Mouse (Mus musculus): ENCODE measurements around the gene Fer1l5. TPM values are rescaled to one million over a fixed set of nuclear protein-coding genes. Genes with fewer than 3 reads are reported as not detected.

Gene Fer1l5
- polyA plus RNA-seq, 1 experiment from 2014 or later = 2.1 TPM

- H3K9ac ChIP-seq (replicated peaks; ENCODE audit: low read length) = no peak overlapping the region
- H3K4me1 ChIP-seq (ENCODE audit: control insufficient read depth, insufficient read depth, low read length) = no peaks in the 10 kb centered on the region
- DNase-seq (no peak), ATAC-seq (ENCODE audit: low FRiP score, low TSS enrichment) (no peak)
- H3K27me3 ChIP-seq (ENCODE audit: control insufficient read depth, insufficient read depth, low read length) = no peaks in the 10 kb centered on the region
- no peak overlapping the region for H3K27ac ChIP-seq (replicated peaks; ENCODE audit: low read depth, low read length)
- no peaks in the 10 kb centered on the region for H3K9me3 ChIP-seq (ENCODE audit: control insufficient read depth, low read length)
- peaks cover 94% of the 10 kb centered on the region for H3K36me3 ChIP-seq (ENCODE audit: control insufficient read depth, insufficient read depth, low read length)
- H3K4me3 ChIP-seq (replicated peaks; ENCODE audit: low read depth, low read length) = no peak overlapping the region
- H3K4me2 ChIP-seq (ENCODE audit: low read length) = no peak overlapping the region
- WGBS = 92% methylated on average over 4 of the region's 4 CpGs
Measured at GRCm38 (mm10) chr1:36352351-36352750, 19.7 kb upstream of the Fer1l5 start.

- H3K36me3 ChIP-seq (ENCODE audit: control insufficient read depth, insufficient read depth, low read length) = peaks cover 76% of the 10 kb centered on the region
- no peak overlapping the region for H3K27ac ChIP-seq (replicated peaks; ENCODE audit: low read depth, low read length)
- 96% methylated on average over 5 of the region's 5 CpGs for WGBS
- no peaks in the 10 kb centered on the region for H3K9me3 ChIP-seq (ENCODE audit: control insufficient read depth, low read length)
- no peak overlapping the region for H3K4me3 ChIP-seq (replicated peaks; ENCODE audit: low read depth, low read length)
- no peak overlapping the region for H3K4me2 ChIP-seq (ENCODE audit: low read length)
- DNase-seq (no peak), ATAC-seq (ENCODE audit: low FRiP score, low TSS enrichment) (no peak)
- no peaks in the 10 kb centered on the region for H3K27me3 ChIP-seq (ENCODE audit: control insufficient read depth, insufficient read depth, low read length)
- H3K9ac ChIP-seq (replicated peaks; ENCODE audit: low read length) = no peak overlapping the region
- H3K4me1 ChIP-seq (ENCODE audit: control insufficient read depth, insufficient read depth, low read length) = no peaks in the 10 kb centered on the region
Measured at GRCm38 (mm10) chr1:36356955-36357695, 15.0 kb upstream of the Fer1l5 start.

GRCm38 (mm10) chr1:36367698-36368097, 4.4 kb upstream of the Fer1l5 start:
- Histone ChIP-seq H3K36me3 (ENCODE audit: control insufficient read depth, insufficient read depth, low read length) (peaks cover 25% of the 10 kb centered on the region), H3K4me1 (ENCODE audit: control insufficient read depth, insufficient read depth, low read length) (peaks cover 11% of the 10 kb centered on the region), H3K9ac (replicated peaks; ENCODE audit: low read length) (peak overlapping the region; percentile 86; the same call in 1 of the 2 replicates), H3K27me3 (ENCODE audit: control insufficient read depth, insufficient read depth, low read length) (no peaks in the 10 kb centered on the region), H3K4me3 (replicated peaks; ENCODE audit: low read depth, low read length) (peak overlapping the region; percentile 77), H3K9me3 (ENCODE audit: control insufficient read depth, low read length) (no peaks in the 10 kb centered on the region), H3K27ac (replicated peaks; ENCODE audit: low read depth, low read length) (no peak overlapping the region), H3K4me2 (ENCODE audit: low read length) (peak overlapping the region; percentile 78)
- 54% methylated on average over 12 of the region's 12 CpGs for WGBS
- no peak for ATAC-seq (ENCODE audit: low FRiP score, low TSS enrichment)
- DNase-seq = no peak

GRCm38 (mm10) chr1:36368112-36368968, 3.8 kb upstream of the Fer1l5 start:
- DNase-seq (peak; percentile 9), ATAC-seq (ENCODE audit: low FRiP score, low TSS enrichment) (peak; percentile 78)
- Histone ChIP-seq H3K4me3 (replicated peaks; ENCODE audit: low read depth, low read length) (peak overlapping the region; percentile 77), H3K36me3 (ENCODE audit: control insufficient read depth, insufficient read depth, low read length) (peaks cover 25% of the 10 kb centered on the region), H3K9me3 (ENCODE audit: control insufficient read depth, low read length) (no peaks in the 10 kb centered on the region), H3K4me2 (ENCODE audit: low read length) (peak overlapping the region; percentile 78), H3K27me3 (ENCODE audit: control insufficient read depth, insufficient read depth, low read length) (no peaks in the 10 kb centered on the region), H3K27ac (replicated peaks; ENCODE audit: low read depth, low read length) (peak overlapping the region; percentile 70; the same call in 1 of the 2 replicates), H3K9ac (replicated peaks; ENCODE audit: low read length) (peak overlapping the region; percentile 86), H3K4me1 (ENCODE audit: control insufficient read depth, insufficient read depth, low read length) (peaks cover 11% of the 10 kb centered on the region)
- WGBS = 5% methylated on average over 54 of the region's 55 CpGs

GRCm38 (mm10) chr1:36368969-36369645, 3.0 kb upstream of the Fer1l5 start, which contains the start of gene Kansl3:
Gene Kansl3, minus strand, starts transcription at chr1:36369181.
- peak; percentile 96 for DNase-seq
- peak; percentile 88 for ATAC-seq (ENCODE audit: low FRiP score, low TSS enrichment)
- Histone ChIP-seq H3K27ac (replicated peaks; ENCODE audit: low read depth, low read length) (peak within 1 kb of the TSS; percentile 70; the same call in 1 of the 2 replicates), H3K9me3 (ENCODE audit: control insufficient read depth, low read length) (no peaks in the 10 kb centered on the region), H3K4me2 (ENCODE audit: low read length) (peak within 1 kb of the TSS; percentile 78), H3K27me3 (ENCODE audit: control insufficient read depth, insufficient read depth, low read length) (no peaks in the 10 kb centered on the region), H3K36me3 (ENCODE audit: control insufficient read depth, insufficient read depth, low read length) (peaks cover 19% of the 10 kb centered on the region), H3K4me1 (ENCODE audit: control insufficient read depth, insufficient read depth, low read length) (peaks cover 11% of the 10 kb centered on the region), H3K9ac (replicated peaks; ENCODE audit: low read length) (peak within 1 kb of the TSS; percentile 86), H3K4me3 (replicated peaks; ENCODE audit: low read depth, low read length) (peak within 1 kb of the TSS; percentile 77)
- WGBS = 4% methylated on average over 61 of the region's 61 CpGs

- Histone ChIP-seq H3K27ac (replicated peaks; ENCODE audit: low read depth, low read length) (no peak overlapping the region), H3K4me1 (ENCODE audit: control insufficient read depth, insufficient read depth, low read length) (peaks cover 11% of the 10 kb centered on the region), H3K9ac (replicated peaks; ENCODE audit: low read length) (no peak overlapping the region), H3K36me3 (ENCODE audit: control insufficient read depth, insufficient read depth, low read length) (0 out of 2 replicates have a peak, but pooled peaks cover 1% of the 10 kb centered on the region), H3K4me3 (replicated peaks; ENCODE audit: low read depth, low read length) (no peak overlapping the region), H3K27me3 (ENCODE audit: control insufficient read depth, insufficient read depth, low read length) (no peaks in the 10 kb centered on the region), H3K9me3 (ENCODE audit: control insufficient read depth, low read length) (no peaks in the 10 kb centered on the region), H3K4me2 (ENCODE audit: low read length) (no peak overlapping the region)
- no peak for DNase-seq
- 83% methylated on average over 6 of the region's 6 CpGs for WGBS
- no peak for ATAC-seq (ENCODE audit: low FRiP score, low TSS enrichment)
Measured at GRCm38 (mm10) chr1:36370918-36371317, 1.2 kb upstream of the Fer1l5 start.

- WGBS = 73% methylated on average over 6 of the region's 6 CpGs
- no peaks in the 10 kb centered on the region for H3K9me3 ChIP-seq (ENCODE audit: control insufficient read depth, low read length)
- ATAC-seq (ENCODE audit: low FRiP score, low TSS enrichment) = no peak
Measured at GRCm38 (mm10) chr1:36378880-36379279, 6.8 kb downstream of the Fer1l5 start.

GRCm38 (mm10) chr1:36379582-36379981, 7.5 kb downstream of the Fer1l5 start:
- no peaks in the 10 kb centered on the region for H3K27me3 ChIP-seq (ENCODE audit: control insufficient read depth, insufficient read depth, low read length)
- WGBS = 62% methylated on average over 4 of the region's 4 CpGs
- no peak overlapping the region for H3K4me2 ChIP-seq (ENCODE audit: low read length)
- no peak overlapping the region for H3K4me3 ChIP-seq (replicated peaks; ENCODE audit: low read depth, low read length)
- H3K9me3 ChIP-seq (ENCODE audit: control insufficient read depth, low read length) = no peaks in the 10 kb centered on the region
- H3K4me1 ChIP-seq (ENCODE audit: control insufficient read depth, insufficient read depth, low read length) = no peaks in the 10 kb centered on the region
- no peak overlapping the region for H3K9ac ChIP-seq (replicated peaks; ENCODE audit: low read length)
- no peaks in the 10 kb centered on the region for H3K36me3 ChIP-seq (ENCODE audit: control insufficient read depth, insufficient read depth, low read length)
- no peak for DNase-seq
- H3K27ac ChIP-seq (replicated peaks; ENCODE audit: low read depth, low read length) = no peak overlapping the region
- ATAC-seq (ENCODE audit: low FRiP score, low TSS enrichment) = no peak

More at GRCm38 (mm10) chr1:36378880-36379279, 6.8 kb downstream of the Fer1l5 start:
- Histone ChIP-seq H3K4me3 (replicated peaks; ENCODE audit: low read depth, low read length) (no peak overlapping the region), H3K36me3 (ENCODE audit: control insufficient read depth, insufficient read depth, low read length) (no peaks in the 10 kb centered on the region), H3K27ac (replicated peaks; ENCODE audit: low read depth, low read length) (no peak overlapping the region), H3K9ac (replicated peaks; ENCODE audit: low read length) (no peak overlapping the region), H3K27me3 (ENCODE audit: control insufficient read depth, insufficient read depth, low read length) (no peaks in the 10 kb centered on the region), H3K4me1 (ENCODE audit: control insufficient read depth, insufficient read depth, low read length) (no peaks in the 10 kb centered on the region), H3K4me2 (ENCODE audit: low read length) (no peak overlapping the region)
- DNase-seq = no peak
